ENCODE assay signal across 18 mouse cellular contexts in the genomic region with DNA sequence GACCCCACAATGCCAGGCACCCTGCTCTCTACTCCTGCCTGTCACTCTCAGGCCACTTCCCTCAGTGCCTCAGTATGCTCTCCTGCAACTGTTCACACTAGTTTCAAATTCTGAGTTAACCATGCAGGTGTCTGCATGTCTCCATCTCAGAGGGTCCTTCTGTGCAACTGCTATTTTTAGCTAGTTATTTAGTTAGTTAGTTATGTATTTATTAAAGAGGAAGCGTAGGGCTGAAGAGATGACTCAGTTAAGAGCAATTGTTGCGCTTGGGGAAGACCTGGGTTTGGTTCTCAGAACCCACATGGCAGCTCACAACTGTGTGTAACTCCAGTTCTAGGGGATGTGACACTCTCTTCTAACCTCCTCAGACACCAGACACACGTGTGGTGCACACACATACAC.
"Had no signal": no experiment of that assay in that cellular context is flagged by ENCODE, and none has a peak within 500 bp of the region (broad histone marks: within the 10 kb centered on the region; RNA-seq: fewer than 3 reads in every experiment).

No protein-coding gene starts in this region.

- H3K9ac ChIP-seq: liver, embryonic 15.5 days; midbrain, embryonic 12.5 days had no signal

- H3K36me3 ChIP-seq: limb, embryonic 13.5 days; liver, embryonic 15.5 days; midbrain, embryonic 12.5 days had no signal

- H3K4me3 ChIP-seq: limb, embryonic 13.5 days; liver, embryonic 15.5 days; megakaryocyte, embryonic 14.5 days; midbrain, embryonic 12.5 days had no signal

- H3K9me3 ChIP-seq: liver, embryonic 15.5 days; midbrain, embryonic 12.5 days had no signal

- ATAC-seq: midbrain, embryonic 16.5 days had no signal

- H3K27me3 ChIP-seq: limb, embryonic 13.5 days; liver, embryonic 15.5 days; midbrain, embryonic 12.5 days had no signal

- H3K4me2 ChIP-seq: limb, embryonic 13.5 days; liver, embryonic 11.5 days; liver, embryonic 15.5 days; midbrain, embryonic 12.5 days had no signal

- H3K27ac ChIP-seq: kidney, postnatal 0 days; liver, embryonic 15.5 days; macrophage; midbrain, embryonic 12.5 days had no signal

- DNase-seq: kidney, adult 11 months; kidney, adult 9 months; kidney, postnatal 36 days; layer of hippocampus, adult 9-11 months; layer of hippocampus, postnatal 36 days; lung, adult 2 months; lung, postnatal 14 days; right cerebral cortex, adult 18-20 months; right cerebral cortex, postnatal 25 days; thymus, postnatal 36 days had no signal
